Mouse (Mus musculus): ENCODE measurements around the gene Fam186b.

DNA sequence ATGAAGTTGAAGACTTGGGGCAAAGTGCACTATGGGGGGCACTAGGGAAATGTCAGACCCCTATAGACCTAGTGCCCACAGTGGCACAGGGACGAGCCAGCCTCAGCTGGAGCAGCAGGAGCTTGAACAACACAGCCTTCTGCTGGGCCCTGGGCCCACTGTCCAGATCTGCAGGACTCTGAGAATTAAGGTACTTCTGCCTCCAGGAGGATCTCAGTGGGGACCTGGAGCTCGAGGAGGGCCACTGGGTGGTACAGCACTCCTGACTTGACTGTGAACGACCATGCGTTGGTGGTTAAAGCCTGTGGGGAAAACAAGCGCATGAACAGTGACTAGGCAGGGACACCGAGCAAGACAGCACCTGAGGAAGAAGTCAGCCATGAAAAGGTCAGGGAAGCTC, 22.4 kb upstream of the Fam186b start:
- no peak for TF ChIP-seq POLR2A (IDR thresholded peaks at IDR 0.05; ENCODE audit: extremely low read depth, insufficient read depth, low read length)
- no peak for TF ChIP-seq CTCF (IDR thresholded peaks at IDR 0.05; ENCODE audit: extremely low read depth, insufficient read depth, low read length)
